Mouse (Mus musculus) spleen, adult 2 months (tissue): ENCODE data around the gene Trappc2l. TPM values are rescaled to one million over a fixed set of nuclear protein-coding genes. Genes with fewer than 3 reads are reported as not detected.
A peak's percentile ranks its signal among the peaks of the same experiment; 100 is the strongest.

Source experiments
- DNase-seq, 2 experiments: peaks; one replicate each; pipeline versions ENCODE4 v3.0.0 to v3.0.0-alpha.2; 2012 to 2021; ENCODE audit warnings: low spot score in 2 of 2, low read depth in 1 of 2
- H3K27ac ChIP-seq: fragments of 200-500 bp; 2 replicates; pipeline ENCODE4 v1.5.1; 2012; ENCODE audit warnings: low read length, inconsistent platforms; ENCODE audit not compliant: insufficient read depth
- H3K27me3 ChIP-seq: fragments of 200-500 bp; 2 replicates; pipeline ENCODE4 v1.6.1; 2012; ENCODE audit warnings: mild to moderate bottlenecking, moderate library complexity, low read length, inconsistent platforms; ENCODE audit not compliant: control insufficient read depth, insufficient read depth
- H3K36me3 ChIP-seq: fragments of 200-500 bp; 2 replicates; pipeline ENCODE4 v1.6.1; 2012; ENCODE audit warnings: mild to moderate bottlenecking, low read length, inconsistent platforms; ENCODE audit not compliant: control insufficient read depth, insufficient read depth
- H3K4me1 ChIP-seq: fragments of 200-500 bp; 2 replicates; pipeline ENCODE4 v1.6.1; 2011; ENCODE audit warnings: inconsistent platforms; ENCODE audit not compliant: control insufficient read depth, insufficient read depth, insufficient read length
- H3K4me3 ChIP-seq: fragments of 200-500 bp; 2 replicates; pipeline ENCODE4 v1.5.1; 2011; ENCODE audit warnings: mild to moderate bottlenecking, inconsistent platforms; ENCODE audit not compliant: insufficient read depth, insufficient read length; ENCODE audit errors: extremely low read depth
- CTCF ChIP-seq: fragments of 200-500 bp; IDR thresholded peaks from 2 replicates; pipeline ENCODE4 v1.5.1; 2011; ENCODE audit warnings: mild to moderate bottlenecking, inconsistent platforms; ENCODE audit not compliant: insufficient read depth, insufficient read length, insufficient replicate concordance; ENCODE audit errors: extremely low read depth
- POLR2A ChIP-seq: fragments of 200-500 bp; IDR thresholded peaks from 2 replicates; pipeline ENCODE4 v1.6.1; 2011; ENCODE audit warnings: low read depth, low read length, inconsistent platforms
- WGBS: fragments of 180-500 bp; shearing (Covaris S2); methylation state at CpG from one replicate; pipeline ENCODE4 v1.1.7; 2018; 5-methylcytosine and 5-hydroxymethylcytosine counted together
- polyA plus RNA-seq: library from polyadenylated mRNA; depleted of rRNA; stranded (reverse); fragments of >200 nt; gene quantifications from 2 replicates; pipeline ENCODE4 v1.2.3, GENCODE M21; 2012

Trappc2l gene
- polyA plus RNA-seq, 1 experiment = 133 TPM

GRCm38 (mm10) chr8:122652643-122653042 lies 41.2 kb downstream of the Trappc2l start:
- no peak overlapping the region for H3K27ac ChIP-seq
- peaks cover 15% of the 10 kb centered on the region for H3K36me3 ChIP-seq
- no peak for DNase-seq
- H3K27me3 ChIP-seq = no peaks in the 10 kb centered on the region
- no peaks in the 10 kb centered on the region for H3K4me1 ChIP-seq
- H3K4me3 ChIP-seq = no peak overlapping the region
- TF ChIP-seq POLR2A = no peak
- no peak for TF ChIP-seq CTCF
- 63% methylated on average over 6 of the region's 6 CpGs for WGBS

- H3K4me1 ChIP-seq = no peaks in the 10 kb centered on the region
- no peaks in the 10 kb centered on the region for H3K27me3 ChIP-seq
- TF ChIP-seq CTCF (no peak), POLR2A (no peak)
- 0 out of 2 replicates have a peak, but pooled peaks cover 1% of the 10 kb centered on the region for H3K36me3 ChIP-seq
- H3K27ac ChIP-seq = no peak overlapping the region
- DNase-seq = no peak
- H3K4me3 ChIP-seq = no peak overlapping the region
- WGBS = 88% methylated on average over 7 of the region's 7 CpGs
These were observed 43.3 kb downstream of the Trappc2l start for GRCm38 (mm10) chr8:122654768-122655167.

DNA sequence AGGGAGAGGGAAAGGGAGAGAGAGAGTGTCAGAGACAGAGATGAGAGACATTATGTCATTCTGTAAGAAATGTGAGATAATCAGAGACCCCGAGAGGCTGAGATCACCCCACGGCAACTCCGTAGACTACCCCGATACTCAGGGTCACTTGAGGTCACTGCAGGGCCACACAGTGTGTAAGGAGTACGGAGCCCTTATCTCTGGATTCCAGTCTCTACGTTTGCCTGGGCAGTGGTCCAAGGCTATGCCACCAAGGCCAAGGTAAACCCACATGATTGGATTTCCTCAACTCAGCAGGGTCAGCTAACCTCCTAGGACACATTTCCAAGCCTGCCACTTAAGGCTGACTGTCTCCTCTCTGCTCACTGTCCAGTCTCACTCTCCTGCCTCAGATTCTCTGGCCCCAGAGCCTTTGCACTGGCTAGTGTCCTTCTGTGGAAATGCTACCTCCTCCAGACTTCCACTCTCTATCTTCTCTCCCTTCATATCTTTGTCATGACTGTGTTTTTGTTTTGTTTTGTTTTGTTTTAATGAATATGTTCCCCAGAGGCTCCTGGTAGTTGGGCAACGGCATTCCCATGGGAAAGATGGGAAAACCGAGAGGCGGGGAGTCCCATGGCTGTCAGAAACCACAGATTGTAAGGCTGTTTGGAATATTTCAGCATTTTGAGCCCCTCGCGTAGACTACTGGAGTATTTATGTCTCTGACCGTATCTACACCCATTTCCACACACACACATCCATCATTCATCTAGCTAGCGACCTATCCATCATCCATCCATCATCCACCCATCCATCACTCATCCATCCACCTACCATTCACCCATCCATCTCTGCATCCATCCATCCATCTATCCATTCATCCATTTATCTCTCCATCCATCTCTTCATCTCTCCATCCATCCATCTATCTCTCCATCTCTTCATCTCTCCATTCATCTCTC lies 44.9 kb downstream of the Trappc2l start:
- no peak for DNase-seq
- Histone ChIP-seq H3K4me3 (no peak overlapping the region), H3K4me1 (no peaks in the 10 kb centered on the region), H3K27me3 (no peaks in the 10 kb centered on the region), H3K27ac (no peak overlapping the region), H3K36me3 (0 out of 2 replicates have a peak, but pooled peaks cover 1% of the 10 kb centered on the region)
- 79% methylated on average over 13 of the region's 13 CpGs for WGBS
- TF ChIP-seq CTCF (no peak), POLR2A (no peak)

DNA sequence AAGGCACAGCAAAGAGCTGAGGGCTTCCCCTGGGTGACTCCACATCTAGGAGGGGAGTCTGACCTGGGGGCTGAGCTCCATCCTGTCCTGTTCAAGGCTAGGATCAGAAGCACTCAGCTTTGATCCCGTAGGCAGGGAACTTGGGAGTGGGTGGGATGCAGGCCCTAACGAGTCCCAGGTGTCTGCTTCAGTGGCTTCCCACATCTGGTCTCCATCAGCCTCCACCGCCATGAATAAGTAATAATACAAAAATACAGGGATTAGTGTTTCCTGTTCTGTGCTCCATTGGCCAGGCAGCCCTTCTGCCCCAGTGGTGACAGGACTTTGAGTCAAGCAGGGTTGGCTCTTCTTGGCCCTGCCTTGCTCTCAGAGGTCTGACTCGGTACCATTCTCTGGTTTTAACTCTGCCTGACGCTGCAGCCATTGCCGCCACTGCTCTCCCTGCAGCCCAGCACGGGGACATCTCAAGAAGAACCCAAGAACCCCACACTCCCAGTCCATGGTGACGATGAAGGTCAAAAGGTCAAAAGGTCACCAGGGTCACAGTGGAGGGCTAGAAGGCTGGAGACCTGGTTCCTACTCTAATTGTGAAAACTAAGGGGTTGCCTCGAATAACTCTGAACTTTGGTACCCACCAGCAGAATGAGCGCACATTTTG lies 46.8 kb downstream of the Trappc2l start:
- 87% methylated on average over 10 of the region's 10 CpGs for WGBS
- DNase-seq = no peak
- no peak overlapping the region for H3K4me3 ChIP-seq
- TF ChIP-seq CTCF (no peak), POLR2A (no peak)
- no peaks in the 10 kb centered on the region for H3K27me3 ChIP-seq
- H3K27ac ChIP-seq = no peak overlapping the region
- no peaks in the 10 kb centered on the region for H3K36me3 ChIP-seq
- H3K4me1 ChIP-seq = no peaks in the 10 kb centered on the region

- Histone ChIP-seq H3K27ac (no peak overlapping the region), H3K4me1 (no peaks in the 10 kb centered on the region), H3K4me3 (no peak overlapping the region), H3K36me3 (no peaks in the 10 kb centered on the region), H3K27me3 (no peaks in the 10 kb centered on the region)
- DNase-seq = no peak
- 93% methylated on average over 9 of the region's 9 CpGs for WGBS
- TF ChIP-seq CTCF (no peak), POLR2A (no peak)
These were observed 47.3 kb downstream of the Trappc2l start for GRCm38 (mm10) chr8:122658807-122659160.

- Histone ChIP-seq H3K27ac (no peak overlapping the region), H3K4me3 (no peak overlapping the region), H3K27me3 (no peaks in the 10 kb centered on the region), H3K36me3 (no peaks in the 10 kb centered on the region), H3K4me1 (peaks cover 8% of the 10 kb centered on the region; the same call in 1 of the 2 replicates)
- no peak for DNase-seq
- TF ChIP-seq CTCF (peak; percentile 69; the same call in 1 of the 2 replicates), POLR2A (no peak)
- WGBS = 69% methylated on average over 2 of the region's 2 CpGs
These were observed 48.6 kb downstream of the Trappc2l start for GRCm38 (mm10) chr8:122660022-122660421.
